Mouse (Mus musculus) lung, adult 2 months (tissue): ENCODE data around the gene Snx13.

Experiments
- CTCF ChIP-seq: fragments of 200-500 bp; IDR thresholded peaks from 2 replicates; pipeline ENCODE4 v1.5.1; 2011; ENCODE audit warnings: mild to moderate bottlenecking, low read length, control low read depth; ENCODE audit not compliant: insufficient read depth
- POLR2A ChIP-seq: fragments of 200-500 bp; IDR thresholded peaks from 2 replicates; pipeline ENCODE4 v1.6.1; 2011; ENCODE audit warnings: low read depth, mild to moderate bottlenecking, control low read depth, low read length, borderline replicate concordance; ENCODE audit errors: extremely low read depth

GRCm38 (mm10) chr12:35041964-35042363 is 5.0 kb upstream of the Snx13 start:
- no peak for TF ChIP-seq POLR2A
- no peak for TF ChIP-seq CTCF
